Mouse (Mus musculus) erythroblast, adult 5-6 weeks (primary cell): Measurements from ENCODE around the gene Card19. TPM values are rescaled to one million over a fixed set of nuclear protein-coding genes. Genes with fewer than 3 reads are reported as not detected.
A peak's percentile ranks its signal among the peaks of the same experiment; 100 is the strongest.

Experiments
- ATAC-seq: replicated peaks from 2 replicates; pipeline ENCODE4 v1.8.0; 2016; ENCODE audit warnings: moderate number of reproducible peaks, mild to moderate bottlenecking, moderate TSS enrichment, inconsistent platforms; ENCODE audit not compliant: poor library complexity, low FRiP score, severe bottlenecking
- total RNA-seq, 2 experiments: library from RNA; stranded (forward) in 1 of 2; stranded (reverse) in 1 of 2; fragments of 150-400 nt in 1 of 2; fragments of 200-764, 138-1000 nt in 1 of 2; gene quantifications; 2 replicates each; pipeline versions ENCODE4 v1.2.3 to v1.2.4; 2015 to 2017; ENCODE audit warnings: low replicate concordance in 2 of 2

Card19 gene
- total RNA-seq, 2 experiments from 2014 or later, result 8.9 to 13.1 TPM

DNA sequence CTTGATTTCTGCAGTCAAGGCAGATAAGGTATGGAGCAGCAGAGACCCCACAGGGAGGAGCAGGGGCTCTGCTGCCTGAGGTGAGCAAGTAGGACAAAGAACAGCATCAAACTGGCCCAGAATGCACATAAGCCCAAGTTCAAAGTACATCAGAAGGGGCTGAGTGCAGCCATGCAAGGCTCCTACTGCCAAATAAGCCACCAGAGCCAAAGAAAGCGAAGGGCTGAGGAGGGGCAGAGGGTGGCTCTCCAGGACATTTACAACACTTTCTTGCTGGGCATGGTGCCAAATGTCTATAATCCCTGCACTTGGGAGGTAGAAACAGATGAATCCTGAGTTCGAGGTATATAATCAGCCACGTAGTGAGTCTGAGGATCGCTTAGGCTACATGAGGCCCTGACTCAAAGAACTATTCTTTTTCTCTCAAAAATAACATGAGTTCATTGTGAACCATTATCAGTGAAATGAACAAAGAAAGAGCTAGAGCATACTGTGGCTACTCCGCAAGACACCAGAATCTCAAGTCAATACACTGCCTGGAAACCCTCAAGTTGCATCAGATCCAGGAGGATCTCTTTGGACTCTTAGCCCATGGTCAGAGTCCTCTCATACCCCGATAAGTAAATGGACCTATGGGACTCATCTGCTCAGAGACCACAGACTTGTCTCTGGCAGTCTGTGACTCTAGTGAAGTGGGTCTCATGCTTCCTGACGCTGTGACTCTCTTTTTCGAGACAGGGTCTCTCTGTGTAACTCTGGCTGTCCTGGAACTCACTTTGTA lies 18.1 kb upstream of the Card19 start:
- no peak for ATAC-seq

DNA sequence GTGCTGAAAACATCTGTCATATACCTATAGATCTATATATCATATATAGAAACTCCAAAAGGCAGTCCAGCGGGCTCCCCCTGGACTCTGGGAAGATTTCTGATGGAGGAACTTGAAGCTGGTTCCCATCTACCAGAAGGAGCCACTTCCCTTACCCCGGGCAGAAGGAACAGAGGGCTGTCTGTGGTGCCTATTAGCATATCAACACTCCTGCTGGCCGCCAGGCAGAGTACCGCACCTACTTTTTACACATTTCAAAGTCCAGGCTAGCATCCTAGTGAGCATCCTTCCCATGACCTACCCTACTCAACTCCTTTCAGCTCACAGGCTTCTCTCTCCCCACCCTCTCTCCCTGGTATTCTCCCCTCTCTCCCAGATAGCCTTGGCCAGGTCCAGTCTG lies 9.8 kb upstream of the Card19 start:
- ATAC-seq, result no peak

DNA sequence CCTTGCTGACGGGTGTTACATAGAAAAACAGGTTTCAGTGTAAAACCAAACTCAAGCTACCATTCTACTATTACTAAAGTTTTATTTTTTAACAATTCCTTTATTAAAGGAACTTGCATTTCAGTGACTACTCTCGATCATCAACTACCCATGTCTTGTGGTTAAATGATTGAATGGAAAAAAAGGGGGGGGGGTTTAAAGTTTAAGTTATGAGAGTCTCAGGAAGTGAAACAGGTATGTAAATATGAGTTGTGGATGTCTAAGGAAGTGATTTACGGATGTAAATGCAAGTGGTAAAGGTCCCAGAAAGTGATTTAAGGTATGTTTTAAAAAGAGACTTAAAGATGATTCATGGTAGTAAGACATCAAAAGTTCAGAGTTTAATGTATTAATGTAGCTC lies 9.3 kb upstream of the Card19 start:
- ATAC-seq, result no peak

DNA sequence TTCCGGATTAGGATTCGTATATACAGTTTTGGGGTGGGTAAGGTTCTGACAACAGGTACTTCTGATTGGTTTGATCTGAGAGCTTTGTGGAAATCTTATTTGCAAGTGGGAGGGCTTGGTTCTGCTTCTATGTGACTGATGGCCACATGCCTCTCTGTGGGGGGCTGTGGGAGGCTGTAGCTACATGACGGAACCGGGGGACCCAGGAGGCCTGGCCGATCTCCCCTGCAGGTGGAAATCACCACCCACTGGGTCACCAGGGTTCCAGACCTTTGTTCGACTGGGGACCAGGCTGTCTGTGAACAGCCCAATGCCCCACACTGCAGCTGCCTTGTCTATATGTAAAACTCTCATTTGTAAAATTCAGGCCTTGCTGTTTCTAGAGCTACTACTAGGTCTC lies 8.9 kb upstream of the Card19 start:
- no peak for ATAC-seq

DNA sequence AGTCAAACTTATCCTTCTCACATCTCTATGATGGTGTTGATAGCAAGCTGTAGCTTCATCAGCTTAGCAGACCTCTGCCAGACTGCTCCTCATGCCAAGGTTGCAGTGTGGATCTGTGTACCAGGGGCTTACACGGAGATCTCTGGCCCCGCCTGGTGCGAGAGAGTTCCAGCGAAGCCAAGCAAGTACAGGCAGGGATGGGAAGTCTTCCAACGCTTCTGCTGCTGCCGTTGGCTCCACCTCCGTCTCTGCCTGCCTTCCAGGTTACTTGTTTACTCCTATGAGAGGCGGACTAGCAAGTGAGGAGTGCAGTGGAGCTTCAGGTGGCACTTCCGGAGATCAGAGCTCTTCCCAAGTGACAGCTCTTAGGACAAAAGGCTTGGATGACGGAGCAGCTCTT lies 8.5 kb upstream of the Card19 start:
- no peak for ATAC-seq

DNA sequence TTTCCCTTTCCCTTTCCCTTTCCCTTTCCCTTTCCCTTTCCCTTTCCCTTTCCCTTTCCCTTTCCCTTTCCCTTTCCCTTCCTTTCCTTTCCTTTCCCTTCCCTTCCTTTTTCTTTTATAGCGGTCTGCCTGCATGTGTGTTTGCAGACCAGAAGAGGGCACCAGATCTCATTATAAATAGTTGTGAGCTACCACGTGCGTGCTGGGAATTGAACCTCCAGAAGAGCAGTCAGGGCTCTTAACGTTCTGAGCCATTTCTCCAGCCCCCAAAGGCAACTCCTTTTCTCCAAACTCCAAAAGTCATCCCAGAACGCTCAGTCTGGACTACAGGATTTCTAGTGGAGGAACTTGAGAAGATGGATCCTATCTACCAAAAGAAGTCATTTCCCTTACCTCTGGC lies 5.1 kb upstream of the Card19 start:
- ATAC-seq, result no peak

DNA sequence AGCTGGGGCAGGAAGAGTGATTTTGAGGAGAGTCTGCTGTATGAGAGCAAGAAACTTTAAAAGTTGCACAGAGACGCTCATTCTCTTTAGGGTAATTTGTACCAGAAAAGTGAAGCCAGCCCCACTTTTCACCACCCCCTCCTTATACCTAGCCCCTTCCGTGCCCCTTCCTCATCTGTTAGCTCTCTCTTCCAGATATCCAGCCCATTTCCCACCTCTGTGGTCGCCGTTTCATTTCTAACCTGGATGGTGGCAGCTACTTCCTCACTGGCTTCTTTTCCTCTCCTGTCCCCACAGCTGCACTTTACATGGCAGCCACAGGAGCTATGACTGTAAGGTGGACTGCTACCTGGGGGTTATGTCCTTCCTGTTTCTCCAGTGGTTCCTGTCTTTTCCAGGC lies 3.5 kb upstream of the Card19 start:
- ATAC-seq, result no peak

DNA sequence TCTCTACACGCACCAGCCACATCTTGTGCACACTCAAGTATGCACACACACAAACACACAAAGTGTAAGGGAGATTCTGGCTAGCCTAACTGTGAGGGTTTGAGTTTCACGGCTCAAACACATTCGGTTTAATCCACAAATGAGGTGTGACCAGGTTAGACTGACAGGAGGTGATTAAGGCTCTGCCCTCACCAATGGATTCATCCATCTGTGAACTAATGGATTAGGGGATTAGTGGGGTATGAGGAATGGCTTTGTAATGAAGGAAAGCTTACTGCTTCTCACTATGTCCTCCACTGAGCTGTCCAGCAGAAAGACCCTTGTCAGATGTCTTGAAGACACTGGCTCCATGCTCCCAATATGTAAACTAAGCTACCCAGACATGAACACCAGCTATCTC lies 2.8 kb upstream of the Card19 start:
- ATAC-seq, result no peak

DNA sequence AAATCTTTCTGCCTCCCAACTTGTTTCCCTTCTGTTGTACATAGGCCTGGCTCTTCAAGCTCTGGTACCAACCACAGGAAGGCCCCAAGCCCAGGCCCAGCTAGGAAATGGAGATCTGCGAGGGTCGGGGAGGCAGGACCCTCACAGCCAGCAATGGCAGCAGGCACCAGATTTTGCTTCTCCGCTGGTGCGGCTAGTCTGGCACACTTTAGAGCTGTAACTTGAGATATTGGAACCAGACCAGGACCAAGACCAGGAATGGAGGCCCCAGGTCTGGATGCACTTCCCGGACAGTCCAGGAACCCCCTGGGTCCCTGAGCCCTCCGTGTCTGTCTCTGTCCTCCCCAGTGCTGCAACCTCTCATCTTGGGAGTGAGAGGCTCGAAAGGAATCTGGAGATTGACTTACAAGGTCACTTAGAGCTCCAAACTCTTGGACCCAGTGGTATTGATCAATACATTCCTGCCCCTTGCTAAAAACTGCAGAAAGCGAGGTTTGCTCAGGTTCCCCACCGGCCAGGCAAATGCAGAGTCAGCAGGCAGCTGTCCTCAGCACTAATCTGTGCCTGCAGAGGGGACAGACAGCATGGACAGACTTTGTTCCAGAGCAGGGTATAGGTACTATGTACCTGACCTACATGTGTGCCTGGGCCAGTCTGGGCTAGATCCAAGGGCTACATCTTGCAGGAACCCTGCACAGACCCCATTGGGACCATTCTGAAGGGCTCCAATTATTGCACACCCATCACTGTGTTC lies 1.1 kb upstream of the Card19 start:
- no peak for ATAC-seq

DNA sequence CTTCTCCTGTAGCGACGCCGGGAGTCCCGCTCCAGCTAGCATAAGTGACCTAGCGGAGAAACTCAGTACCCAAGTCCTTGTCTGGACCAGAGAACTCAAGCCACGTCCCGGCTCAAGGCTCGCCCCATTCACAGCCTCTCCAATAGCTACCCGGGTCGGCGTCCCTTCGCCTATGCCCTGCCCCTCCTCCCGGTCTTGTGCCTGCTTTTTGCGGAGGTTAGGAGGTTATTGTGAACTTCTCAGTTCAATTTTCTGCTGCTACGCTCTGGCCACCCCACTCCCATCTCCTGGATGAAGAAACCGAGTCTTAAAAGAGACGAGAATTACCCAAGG lies 349 bp upstream of the Card19 start:
- ATAC-seq, result no peak

DNA sequence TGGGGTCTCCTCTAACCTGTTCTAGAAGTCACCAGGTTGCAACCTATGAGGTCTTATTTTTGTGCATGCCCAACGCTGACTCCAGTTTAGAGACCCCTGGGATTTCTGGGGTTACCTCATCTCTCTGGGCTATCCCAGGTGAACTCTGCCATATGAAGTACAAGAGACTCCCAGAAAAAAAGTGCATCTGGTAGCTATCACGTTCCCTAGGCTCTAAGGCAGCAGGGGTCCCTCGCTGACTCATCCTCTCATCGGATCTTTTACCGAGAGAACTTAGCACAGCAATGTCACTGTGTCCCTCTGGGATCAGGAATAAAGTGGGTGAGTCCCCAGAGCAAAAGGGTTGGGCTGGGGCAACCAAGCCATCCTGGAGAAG lies 721 bp downstream of the Card19 start:
- ATAC-seq, result no peak

DNA sequence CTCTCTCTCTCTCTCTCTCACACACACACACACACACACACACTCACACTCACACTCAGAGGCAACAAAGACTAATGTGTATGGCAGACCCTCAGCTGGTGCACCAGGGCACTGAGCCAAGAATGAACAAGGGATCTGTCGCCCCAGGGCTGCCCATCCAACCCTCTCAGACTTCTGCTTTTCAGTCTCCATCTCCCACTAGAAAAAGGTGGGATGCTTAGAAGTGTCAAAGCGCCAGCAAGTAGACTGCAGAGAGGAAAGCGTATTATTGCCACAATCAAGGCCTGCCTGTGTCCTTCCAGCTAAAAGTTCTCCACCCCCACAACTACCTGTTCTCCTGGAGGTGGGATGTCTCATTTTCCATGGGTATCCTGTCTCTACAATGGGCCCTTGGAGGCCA lies 1.4 kb downstream of the Card19 start:
- ATAC-seq, result no peak

DNA sequence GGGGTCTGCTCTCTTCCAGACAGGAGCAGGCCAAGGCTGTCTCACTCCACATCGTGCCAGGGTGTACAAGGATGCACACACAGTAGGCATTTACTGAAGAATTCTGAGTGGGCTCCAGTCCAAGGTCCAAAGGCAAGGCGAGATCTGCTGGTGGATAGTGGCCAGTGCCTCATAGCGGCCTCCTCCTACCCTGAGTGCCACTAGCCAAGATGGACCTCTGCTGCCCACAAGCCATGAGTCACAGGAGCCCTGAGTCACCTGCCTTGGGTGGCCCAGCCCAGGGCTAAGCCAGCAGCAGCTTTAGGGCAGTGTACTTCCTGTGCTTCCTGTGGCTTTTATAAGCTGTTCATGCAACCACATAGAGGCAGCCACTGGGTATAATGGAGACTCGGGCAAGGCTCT lies 2.3 kb downstream of the Card19 start:
- no peak for ATAC-seq

DNA sequence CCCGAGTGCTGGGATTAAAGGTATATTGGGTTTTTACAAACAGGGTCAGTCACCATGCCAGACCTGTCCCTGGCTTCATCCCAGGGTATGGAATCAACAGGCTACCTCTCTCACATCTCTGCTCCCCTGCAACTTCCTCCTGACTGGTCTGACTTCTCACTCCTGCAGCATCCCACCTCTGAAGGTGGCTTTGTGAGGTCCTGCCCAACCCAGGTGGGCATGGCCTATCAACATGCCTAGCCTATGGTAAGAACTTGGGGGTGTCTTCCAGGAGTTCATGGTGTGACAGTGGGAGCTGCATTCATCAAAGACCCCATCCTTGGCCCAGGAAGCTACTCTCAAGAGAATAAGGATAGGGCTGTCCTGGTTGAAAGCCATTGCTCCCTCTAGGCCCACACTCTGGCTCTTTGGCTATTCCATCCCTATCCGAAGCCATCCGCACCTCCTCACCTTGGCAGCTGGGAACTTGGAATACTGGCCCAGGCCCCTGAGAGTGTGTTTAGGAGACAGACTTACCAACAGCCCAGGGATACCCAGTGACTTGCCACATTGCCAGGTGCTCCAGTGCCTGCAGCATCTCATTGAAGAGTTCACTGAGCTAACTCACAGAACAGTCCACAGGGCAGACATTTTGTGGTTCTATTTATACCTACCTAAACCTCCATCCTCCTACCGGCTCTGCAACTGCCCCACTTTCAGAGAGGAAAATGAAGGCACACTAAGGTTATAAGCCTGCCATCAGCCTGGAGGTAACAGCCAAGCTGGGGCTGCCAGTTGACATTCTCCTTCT lies 2.9 kb downstream of the Card19 start:
- ATAC-seq, result no peak

DNA sequence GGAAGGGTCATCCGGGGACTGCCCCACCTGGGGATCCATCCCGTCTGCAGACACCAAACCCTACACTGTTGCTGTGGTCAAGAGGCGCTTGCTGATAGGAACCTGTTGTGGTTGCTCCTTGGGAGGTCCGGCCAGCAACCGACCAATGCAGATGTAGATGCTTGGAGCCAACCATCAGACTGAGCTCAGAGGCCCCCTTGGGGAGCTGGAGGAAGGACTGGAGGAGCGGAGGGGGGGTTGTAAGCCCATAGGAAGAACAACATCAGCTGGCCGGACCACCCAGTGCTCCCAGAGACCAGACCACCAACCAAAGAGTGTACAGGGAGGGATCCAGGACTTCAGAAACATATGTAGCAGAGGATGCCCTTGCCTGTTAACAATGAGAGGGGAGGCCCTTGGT lies 6.5 kb downstream of the Card19 start:
- ATAC-seq, result no peak

DNA sequence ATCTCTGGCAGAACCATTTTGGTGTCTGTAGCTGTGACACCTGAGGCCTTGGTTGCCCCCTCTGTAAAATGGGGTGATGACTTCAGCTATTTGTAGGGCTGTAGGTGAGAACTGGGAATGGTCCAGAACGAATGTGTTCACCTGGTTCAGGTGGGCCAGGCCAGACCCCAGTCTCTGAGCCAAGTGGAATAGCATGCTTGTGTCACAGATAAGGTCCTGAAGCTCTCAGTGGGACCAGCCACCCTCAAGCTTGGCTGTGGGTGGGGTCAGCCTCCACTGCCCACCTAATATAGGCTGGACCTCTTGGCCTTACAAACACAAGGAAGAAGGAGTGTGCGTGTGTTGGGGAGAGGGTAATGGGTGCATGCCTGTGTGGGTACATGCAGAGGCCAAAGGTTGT lies 9.5 kb downstream of the Card19 start:
- no peak for ATAC-seq

DNA sequence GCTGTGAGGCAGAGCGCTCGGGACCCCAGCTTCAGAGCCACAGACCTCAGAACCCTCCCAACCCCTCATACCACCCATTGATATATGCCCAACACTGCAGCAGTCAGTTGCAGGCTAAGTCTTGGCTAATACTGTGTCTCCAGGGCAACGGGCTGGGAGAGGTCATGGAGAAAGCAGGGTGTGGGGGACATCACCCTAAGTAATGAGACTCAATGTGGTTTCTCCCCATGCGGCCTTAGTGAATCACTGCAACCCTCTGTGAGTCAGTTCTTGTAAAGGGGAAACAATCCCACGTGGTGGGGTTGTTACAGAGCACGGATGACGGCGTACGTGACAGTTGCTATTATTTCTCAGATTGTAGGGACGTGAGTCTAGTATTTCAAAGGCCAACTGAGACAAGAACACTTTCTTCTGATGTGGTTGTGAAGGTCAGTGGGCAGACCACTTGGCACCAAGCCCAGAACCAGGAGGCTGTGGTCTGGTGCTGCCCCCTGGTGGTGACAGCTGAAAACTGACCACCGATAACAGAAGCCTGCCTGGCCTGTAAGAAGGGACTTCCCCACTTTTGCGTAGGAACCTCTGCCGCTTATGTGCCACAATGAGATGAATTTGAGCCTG lies 10.3 kb downstream of the Card19 start:
- ATAC-seq, result peak; percentile 74

DNA sequence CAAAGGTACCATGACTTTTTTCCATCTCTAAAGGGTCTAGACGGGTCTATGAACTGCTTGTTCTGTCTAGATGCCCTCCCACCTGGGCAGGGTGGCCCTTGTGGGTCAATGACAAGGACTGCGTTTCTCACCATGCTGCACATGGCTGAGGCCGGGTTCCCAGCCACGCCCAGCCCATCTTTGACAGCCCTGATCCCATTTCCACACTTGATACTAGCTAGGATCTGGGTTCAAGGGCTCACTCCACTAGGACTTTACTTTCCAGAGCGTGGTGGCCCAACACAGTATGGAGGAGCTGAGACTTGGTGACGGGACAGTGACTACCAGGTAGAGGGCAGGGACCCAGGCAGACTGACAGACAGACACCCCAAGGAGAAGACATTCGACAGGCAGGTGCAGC lies 13.3 kb downstream of the Card19 start:
- no peak for ATAC-seq

DNA sequence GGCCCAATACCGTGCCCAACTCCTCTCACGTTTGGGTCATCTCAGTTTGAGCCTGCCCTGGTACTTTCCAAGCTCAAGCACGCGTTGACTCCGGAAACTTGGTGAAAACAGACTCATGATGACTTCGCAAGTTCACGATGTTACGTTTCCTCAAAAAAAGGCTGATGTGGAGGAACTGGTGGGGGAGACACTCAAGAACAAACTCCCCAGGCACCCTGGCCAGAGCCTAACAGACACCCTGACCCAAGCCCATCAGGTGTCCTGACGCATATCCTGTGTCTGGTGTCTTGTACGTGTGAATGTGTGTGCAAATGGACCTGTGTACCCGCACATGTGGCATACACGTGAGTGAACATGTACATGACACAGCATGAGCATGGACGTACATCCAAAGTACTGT lies 15.1 kb downstream of the Card19 start:
- ATAC-seq, result no peak

DNA sequence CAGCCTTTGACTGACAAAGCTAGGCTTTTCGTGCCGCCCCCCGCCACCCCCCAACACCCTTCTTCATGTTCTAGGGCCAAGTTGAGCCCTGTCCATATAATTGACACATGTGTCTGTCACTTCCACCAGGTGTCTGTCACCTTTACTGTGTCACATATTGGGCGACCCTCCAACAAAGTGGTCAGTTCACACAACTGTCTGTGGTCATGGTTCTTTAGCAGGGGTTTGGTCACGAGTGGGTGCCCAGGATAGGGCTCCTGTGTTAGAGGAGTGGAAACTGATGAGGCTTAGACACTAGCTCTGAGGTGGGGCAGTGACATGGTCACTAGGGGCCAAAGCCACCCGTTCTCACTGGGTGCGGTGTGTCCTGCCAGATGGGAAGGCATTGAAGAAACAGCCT lies 15.9 kb downstream of the Card19 start:
- no peak for ATAC-seq

DNA sequence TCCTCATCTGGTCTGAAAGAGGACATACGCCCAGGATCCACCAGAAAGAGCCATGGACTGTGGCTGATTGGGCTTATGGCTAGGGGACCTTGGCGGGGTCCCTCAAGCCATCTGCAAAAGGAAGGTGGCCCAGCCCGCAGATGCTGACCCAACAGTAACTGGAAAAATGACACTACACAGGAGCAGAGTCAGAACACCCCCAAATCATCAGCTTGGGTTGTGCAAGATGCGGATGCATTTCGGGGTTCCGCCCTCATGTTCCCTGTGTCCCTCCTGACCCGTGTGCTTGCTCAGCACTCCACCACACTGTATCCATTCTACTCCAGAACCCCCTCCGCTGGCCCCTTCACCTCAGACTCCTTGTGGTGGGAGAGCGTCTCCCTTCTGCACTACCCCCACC lies 17.1 kb downstream of the Card19 start:
- ATAC-seq, result no peak
